Mouse (Mus musculus) midbrain, embryonic 10.5 days (tissue): Measurements from ENCODE around the gene Slc25a39. TPM values are rescaled to one million over a fixed set of nuclear protein-coding genes. Genes with fewer than 3 reads are reported as not detected.

ENCODE experiments used
- DNase-seq: peaks from one replicate; pipeline ENCODE4 v3.0.0-alpha.2; 2017; ENCODE audit warnings: low spot score
- H3K27ac ChIP-seq: fragments of 300-500 bp; sonication (generic); replicated peaks from 2 replicates; pipeline ENCODE4 v1.5.1; 2016; ENCODE audit warnings: mild to moderate bottlenecking
- H3K27me3 ChIP-seq: fragments of 300-500 bp; sonication (generic); 2 replicates; pipeline ENCODE4 v1.6.1; 2016; ENCODE audit warnings: low read depth, mild to moderate bottlenecking; ENCODE audit not compliant: poor library complexity, severe bottlenecking
- H3K36me3 ChIP-seq: fragments of 300-500 bp; sonication (generic); 2 replicates; pipeline ENCODE4 v1.6.1; 2016; ENCODE audit warnings: mild to moderate bottlenecking, moderate library complexity
- H3K4me1 ChIP-seq: fragments of 300-500 bp; sonication (generic); 2 replicates; pipeline ENCODE4 v1.6.1; 2016
- H3K4me3 ChIP-seq: fragments of 300-500 bp; sonication (generic); 2 replicates; pipeline ENCODE4 v1.5.1; 2016; ENCODE audit warnings: mild to moderate bottlenecking, moderate library complexity
- H3K9me3 ChIP-seq: fragments of 300-500 bp; sonication (generic); replicated peaks from 2 replicates; pipeline ENCODE4 v1.6.1; 2016; ENCODE audit warnings: mild to moderate bottlenecking
- WGBS: fragments of 180-500 bp; shearing (Covaris S2); methylation state at CpG from one replicate; pipeline ENCODE4 v1.1.7; 2016; 5-methylcytosine and 5-hydroxymethylcytosine counted together
- polyA plus RNA-seq: library from polyadenylated mRNA; unstranded; fragments of >200 nt; fragmentation: Nextera tagmentation; extraction: Ambion mirVana; gene quantifications from 2 replicates; pipeline ENCODE4 v1.2.1, GENCODE M21; 2016

Slc25a39 gene
- polyA plus RNA-seq: 234 and 249 TPM in 2 replicates

DNA sequence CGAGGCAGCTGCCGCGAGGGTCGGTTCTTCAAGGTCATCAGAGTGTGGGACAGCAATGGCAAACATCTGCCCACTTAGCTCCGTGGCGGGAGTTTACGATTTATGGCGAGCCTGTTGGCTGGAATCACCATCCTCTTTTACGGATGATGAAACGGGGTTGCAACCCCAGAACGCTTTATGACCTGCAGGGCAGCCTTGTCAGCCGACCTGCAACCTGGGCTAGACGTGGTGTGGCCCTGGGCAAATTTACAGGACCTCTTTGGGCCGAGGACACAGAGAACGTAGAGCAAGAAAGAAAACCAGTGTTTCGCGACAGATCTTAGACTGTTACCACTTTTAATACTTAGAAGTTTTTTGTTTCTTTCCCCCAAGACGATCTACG is at the start of gene Slc25a39:
Gene Slc25a39 (minus strand): TSS at position 113 of the 382 bp plus-strand sequence.
- no peaks in the 10 kb centered on the region for H3K9me3 ChIP-seq
- peak within 1 kb of the TSS; percentile 91 for H3K27ac ChIP-seq
- H3K36me3 ChIP-seq: peaks cover 27% of the 10 kb centered on the region
- H3K27me3 ChIP-seq: no peaks in the 10 kb centered on the region
- H3K4me3 ChIP-seq: peak within 1 kb of the TSS; percentile 82
- peaks cover 52% of the 10 kb centered on the region for H3K4me1 ChIP-seq
- DNase-seq: no peak
- WGBS: 1% methylated on average over 19 of the region's 19 CpGs

GRCm38 (mm10) chr11:102455740-102456396 is 48.1 kb upstream of the Slc25a39 start:
- no peaks in the 10 kb centered on the region for H3K9me3 ChIP-seq
- WGBS: under 1% methylated on average over 40 of the region's 40 CpGs
- peak; percentile 84 for DNase-seq
- no peaks in the 10 kb centered on the region for H3K36me3 ChIP-seq
- peaks cover 80% of the 10 kb centered on the region for H3K27me3 ChIP-seq
- peak overlapping the region; percentile 75 for H3K27ac ChIP-seq
- peak overlapping the region; percentile 65 for H3K4me3 ChIP-seq
- H3K4me1 ChIP-seq: peaks cover 32% of the 10 kb centered on the region

DNA sequence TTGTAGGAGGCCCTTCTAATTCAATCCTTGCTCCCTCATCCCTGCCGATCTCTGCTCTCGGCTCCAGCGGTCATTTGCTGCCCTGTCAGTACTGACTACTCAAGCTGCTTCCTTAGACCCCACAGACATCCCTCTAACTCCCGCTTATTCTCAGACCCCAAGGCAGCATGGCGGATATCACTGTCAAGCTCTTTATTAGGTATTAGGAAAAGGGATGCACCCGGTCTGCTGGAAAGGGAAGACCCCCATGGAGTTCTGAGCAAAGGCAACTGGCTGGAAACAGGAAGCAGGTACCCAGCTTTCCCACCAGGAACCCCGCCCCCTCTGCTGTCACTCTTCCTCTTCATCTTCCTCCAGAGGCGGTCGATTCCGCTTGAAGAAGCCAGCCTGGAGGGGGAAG is 45.4 kb upstream of the Slc25a39 start:
- Histone ChIP-seq H3K4me1 (peaks cover 43% of the 10 kb centered on the region), H3K27ac (no peak overlapping the region), H3K4me3 (0 out of 2 replicates have a peak overlapping the region, but pooled peaks have one; percentile 9), H3K9me3 (no peaks in the 10 kb centered on the region), H3K36me3 (no peaks in the 10 kb centered on the region), H3K27me3 (peaks cover 92% of the 10 kb centered on the region)
- no peak for DNase-seq
- WGBS: 19% methylated on average over 10 of the region's 10 CpGs

DNA sequence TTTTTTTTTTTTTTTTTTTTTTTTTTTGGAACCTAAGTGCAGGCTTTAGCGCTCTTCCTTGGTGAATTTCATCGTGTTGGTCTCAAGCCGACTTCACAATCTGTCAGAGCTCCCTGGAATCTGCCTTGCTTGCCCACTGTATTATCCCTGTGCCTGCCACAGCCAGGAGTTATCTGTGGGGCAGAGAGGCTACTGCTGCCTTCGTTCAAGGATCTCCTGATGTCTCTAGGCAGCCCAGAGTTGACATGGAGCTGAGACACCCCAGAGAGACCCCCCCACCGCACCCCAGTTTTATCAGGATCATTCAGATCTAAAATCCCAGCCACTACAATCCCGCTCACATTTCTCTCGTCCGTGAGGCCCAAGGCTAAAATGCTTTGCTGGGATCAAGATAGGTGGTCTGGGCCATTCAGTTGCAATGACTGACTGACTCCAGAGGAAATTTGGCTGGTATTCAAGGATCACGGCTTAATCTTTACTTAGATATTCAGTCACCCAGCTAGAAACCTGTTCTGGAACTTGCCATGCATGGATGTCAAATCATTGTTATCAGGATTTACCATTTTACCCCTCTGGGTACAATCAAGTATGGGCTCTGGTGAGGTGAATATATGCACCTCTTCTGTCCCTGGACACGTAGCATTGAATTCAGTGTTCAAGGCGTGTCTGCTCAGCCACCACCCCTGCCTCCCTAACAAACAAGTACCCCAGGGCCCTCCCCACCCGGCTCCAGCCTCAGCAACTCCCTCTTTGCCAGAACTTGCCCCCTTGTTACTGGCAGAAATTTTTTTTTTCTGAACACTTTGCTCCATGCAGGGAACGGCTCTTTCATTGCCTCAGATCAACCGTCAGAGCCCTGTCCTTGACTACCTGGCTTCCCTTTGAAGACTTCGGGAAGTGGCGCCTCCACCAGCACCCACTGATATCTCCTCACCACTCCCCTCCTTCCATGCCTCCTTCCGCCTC is 41.6 kb upstream of the Slc25a39 start:
- H3K4me3 ChIP-seq: no peak overlapping the region
- H3K36me3 ChIP-seq: no peaks in the 10 kb centered on the region
- H3K27ac ChIP-seq: no peak overlapping the region
- WGBS: 55% methylated on average over 17 of the region's 17 CpGs
- H3K27me3 ChIP-seq: peaks cover 62% of the 10 kb centered on the region
- H3K9me3 ChIP-seq: no peaks in the 10 kb centered on the region
- peaks cover 57% of the 10 kb centered on the region for H3K4me1 ChIP-seq
- no peak for DNase-seq

GRCm38 (mm10) chr11:102448327-102448726 is 40.6 kb upstream of the Slc25a39 start:
- Histone ChIP-seq H3K9me3 (no peaks in the 10 kb centered on the region), H3K4me1 (peaks cover 63% of the 10 kb centered on the region), H3K27me3 (peaks cover 52% of the 10 kb centered on the region), H3K36me3 (peaks cover 8% of the 10 kb centered on the region), H3K4me3 (peak overlapping the region; percentile 97; the same call in 1 of the 2 replicates), H3K27ac (no peak overlapping the region)
- DNase-seq: no peak
- WGBS: 7% methylated on average over 8 of the region's 8 CpGs

GRCm38 (mm10) chr11:102447497-102447896 is 39.8 kb upstream of the Slc25a39 start, which contains the start of gene Fam171a2:
TSS of gene Fam171a2 (minus strand) at chr11:102447682.
- Histone ChIP-seq H3K36me3 (peaks cover 17% of the 10 kb centered on the region), H3K27ac (peak within 1 kb of the TSS; percentile 98), H3K9me3 (no peaks in the 10 kb centered on the region), H3K4me3 (peak within 1 kb of the TSS; percentile 97), H3K27me3 (peaks cover 44% of the 10 kb centered on the region), H3K4me1 (peaks cover 58% of the 10 kb centered on the region)
- under 1% methylated on average over 40 of the region's 40 CpGs for WGBS
- peak; percentile 91 for DNase-seq

DNA sequence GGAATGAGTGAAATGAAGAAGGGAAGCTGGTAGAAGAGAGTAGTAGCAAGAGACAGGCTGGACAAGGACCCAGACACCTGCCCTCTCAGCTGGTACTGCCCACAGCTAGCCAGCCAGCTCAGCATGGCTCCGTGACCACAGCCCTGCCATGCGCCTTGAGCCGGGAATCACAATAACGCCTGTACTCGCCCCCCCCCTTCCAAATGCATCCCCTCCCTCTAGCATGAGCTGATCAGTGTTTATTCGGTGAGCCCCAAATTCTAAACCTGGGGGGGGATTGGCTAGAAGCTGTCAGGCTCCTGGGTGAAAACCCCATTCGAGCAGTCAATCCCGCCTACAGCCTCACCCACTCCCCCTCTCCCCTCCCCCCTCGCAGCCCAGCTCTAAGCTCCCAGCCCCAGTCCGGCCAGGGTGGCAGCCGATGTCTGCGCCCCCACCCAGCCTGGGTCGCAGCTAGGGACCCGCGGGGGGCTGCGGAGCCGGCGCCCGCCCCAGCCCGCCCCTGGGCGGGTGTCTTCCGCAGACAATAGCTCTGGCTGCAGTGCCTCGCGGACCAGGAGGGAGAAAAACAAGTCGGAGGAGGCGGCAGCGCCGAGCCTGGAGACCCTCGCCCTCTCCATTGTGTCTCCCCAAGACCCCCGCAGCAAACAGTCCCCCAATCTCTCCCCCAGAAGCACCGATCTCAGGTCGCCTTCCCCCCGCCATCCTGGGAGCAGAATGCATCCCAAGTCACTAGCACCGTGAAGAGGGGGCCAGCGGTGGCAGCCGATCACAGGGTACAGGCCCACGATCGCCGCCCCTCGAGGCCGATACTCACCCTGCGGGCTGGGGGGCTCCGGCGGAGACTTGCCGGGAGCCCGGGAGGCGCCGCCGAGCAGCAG is 39.1 kb upstream of the Slc25a39 start:
- Histone ChIP-seq H3K4me3 (peak overlapping the region; percentile 97), H3K9me3 (no peaks in the 10 kb centered on the region), H3K27ac (peak overlapping the region; percentile 98), H3K36me3 (peaks cover 23% of the 10 kb centered on the region), H3K27me3 (peaks cover 38% of the 10 kb centered on the region), H3K4me1 (peaks cover 58% of the 10 kb centered on the region)
- peak; percentile 80 for DNase-seq
- WGBS: under 1% methylated on average over 43 of the region's 49 CpGs

GRCm38 (mm10) chr11:102445891-102446361 is 38.2 kb upstream of the Slc25a39 start:
- Histone ChIP-seq H3K27ac (peak overlapping the region; percentile 98), H3K27me3 (peaks cover 37% of the 10 kb centered on the region), H3K9me3 (no peaks in the 10 kb centered on the region), H3K36me3 (peaks cover 32% of the 10 kb centered on the region), H3K4me1 (peaks cover 58% of the 10 kb centered on the region), H3K4me3 (peak overlapping the region; percentile 97)
- no peak for DNase-seq
- 28% methylated on average over 7 of the region's 7 CpGs for WGBS

DNA sequence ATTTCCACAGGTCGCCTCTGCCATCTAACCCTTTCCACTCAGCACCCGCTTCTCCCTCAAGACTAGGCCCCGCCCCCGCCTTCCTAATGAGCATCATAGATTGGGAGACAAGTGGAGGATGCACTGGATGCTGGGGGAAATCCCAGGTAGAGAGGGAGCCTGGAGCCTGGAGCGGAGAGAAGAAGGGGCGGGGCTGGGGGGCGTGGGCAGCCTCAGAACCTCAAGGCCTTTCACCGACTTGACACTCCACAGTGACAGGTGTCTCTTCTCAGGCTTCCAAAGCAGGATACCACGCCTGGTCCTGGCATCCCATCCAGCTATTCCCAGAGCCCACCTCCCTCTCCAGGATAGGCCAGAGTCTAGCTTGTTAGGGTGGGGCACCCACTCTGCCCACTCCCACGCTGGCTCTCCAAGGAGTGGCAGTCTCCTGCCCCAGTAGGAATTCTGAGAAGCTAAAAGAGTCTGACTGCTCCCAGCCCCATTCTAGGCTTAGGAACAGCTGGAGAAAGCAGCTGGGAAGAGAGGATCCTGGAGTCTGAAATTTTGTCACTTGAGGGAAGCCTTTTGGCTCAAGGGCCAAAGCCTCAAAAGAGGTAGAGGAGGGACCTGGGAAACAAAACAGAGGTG is 37.6 kb upstream of the Slc25a39 start:
- DNase-seq: no peak

GRCm38 (mm10) chr11:102444781-102445180 is 37.0 kb upstream of the Slc25a39 start:
- Histone ChIP-seq H3K4me1 (peaks cover 58% of the 10 kb centered on the region), H3K4me3 (peak overlapping the region; percentile 97), H3K9me3 (no peaks in the 10 kb centered on the region), H3K27ac (no peak overlapping the region), H3K27me3 (peaks cover 37% of the 10 kb centered on the region), H3K36me3 (peaks cover 44% of the 10 kb centered on the region)
- 7% methylated on average over 6 of the region's 6 CpGs for WGBS
- peak; percentile 66 for DNase-seq

More for the DNA sequence above, 37.6 kb upstream of the Slc25a39 start:
- Histone ChIP-seq H3K9me3 (no peaks in the 10 kb centered on the region), H3K27ac (peak overlapping the region; percentile 98; the same call in 1 of the 2 replicates), H3K4me1 (peaks cover 58% of the 10 kb centered on the region), H3K4me3 (peak overlapping the region; percentile 97), H3K36me3 (peaks cover 38% of the 10 kb centered on the region), H3K27me3 (peaks cover 37% of the 10 kb centered on the region)
- WGBS: 10% methylated on average over 10 of the region's 10 CpGs

GRCm38 (mm10) chr11:102444321-102444720 is 36.6 kb upstream of the Slc25a39 start:
- H3K27me3 ChIP-seq: peaks cover 37% of the 10 kb centered on the region
- peaks cover 48% of the 10 kb centered on the region for H3K36me3 ChIP-seq
- peak overlapping the region; percentile 5; the same call in 1 of the 2 replicates for H3K4me3 ChIP-seq
- no peak for DNase-seq
- no peak overlapping the region for H3K27ac ChIP-seq
- H3K4me1 ChIP-seq: peaks cover 58% of the 10 kb centered on the region
- 69% methylated on average over 3 of the region's 3 CpGs for WGBS
- H3K9me3 ChIP-seq: no peaks in the 10 kb centered on the region
